Mouse (Mus musculus): ENCODE results near the gene Arl6ip5. TPM values are rescaled to one million over a fixed set of nuclear protein-coding genes. Genes with fewer than 3 reads are reported as not detected.

Gene Arl6ip5
- polyA plus RNA-seq, 1 experiment from 2014 or later = 69.1 TPM

- peaks cover 19% of the 10 kb centered on the region for H3K36me3 ChIP-seq
- no peak overlapping the region for H3K4me3 ChIP-seq
- no peaks in the 10 kb centered on the region for H3K27me3 ChIP-seq
- 33% methylated on average over 1 of the region's 1 CpGs for WGBS
- H3K4me2 ChIP-seq = no peak overlapping the region
- peaks cover 26% of the 10 kb centered on the region for H3K4me1 ChIP-seq
- no peak overlapping the region for H3K9ac ChIP-seq
- no peak overlapping the region for H3K27ac ChIP-seq
- no peak for ATAC-seq (ENCODE audit: insufficient number of reproducible peaks, insufficient read depth, low FRiP score, low TSS enrichment, low read depth)
- H3K9me3 ChIP-seq = no peaks in the 10 kb centered on the region
Observed at GRCm38 (mm10) chr6:97226083-97226491, 15.6 kb downstream of the Arl6ip5 start.

- no peak for ATAC-seq (ENCODE audit: insufficient number of reproducible peaks, insufficient read depth, low FRiP score, low TSS enrichment, low read depth)
- no peak overlapping the region for H3K4me2 ChIP-seq
- peaks cover 15% of the 10 kb centered on the region for H3K4me1 ChIP-seq
- H3K27me3 ChIP-seq = no peaks in the 10 kb centered on the region
- no peak overlapping the region for H3K9ac ChIP-seq
- no peak overlapping the region for H3K4me3 ChIP-seq
- H3K9me3 ChIP-seq = no peaks in the 10 kb centered on the region
- WGBS = 93% methylated on average over 9 of the region's 9 CpGs
- no peak overlapping the region for H3K27ac ChIP-seq
- H3K36me3 ChIP-seq = peaks cover 25% of the 10 kb centered on the region
Observed at GRCm38 (mm10) chr6:97227067-97227847, 16.8 kb downstream of the Arl6ip5 start.

- H3K27ac ChIP-seq = no peak overlapping the region
- peaks cover 4% of the 10 kb centered on the region; the same call in 1 of the 2 replicates for H3K9me3 ChIP-seq
- no peaks in the 10 kb centered on the region for H3K27me3 ChIP-seq
- no peak overlapping the region for H3K4me2 ChIP-seq
- 82% methylated on average over 7 of the region's 7 CpGs for WGBS
- peaks cover 22% of the 10 kb centered on the region for H3K36me3 ChIP-seq
- no peak for ATAC-seq (ENCODE audit: insufficient number of reproducible peaks, insufficient read depth, low FRiP score, low TSS enrichment, low read depth)
- no peak overlapping the region for H3K9ac ChIP-seq
- no peaks in the 10 kb centered on the region for H3K4me1 ChIP-seq
- no peak overlapping the region for H3K4me3 ChIP-seq
Observed at GRCm38 (mm10) chr6:97234911-97235668, 24.6 kb downstream of the Arl6ip5 start.

- WGBS = 91% methylated on average over 5 of the region's 5 CpGs
- ATAC-seq (ENCODE audit: insufficient number of reproducible peaks, insufficient read depth, low FRiP score, low TSS enrichment, low read depth) = no peak
Observed at GRCm38 (mm10) chr6:97236088-97236487, 25.6 kb downstream of the Arl6ip5 start.

GRCm38 (mm10) chr6:97239360-97239759 is 28.9 kb downstream of the Arl6ip5 start:
- Histone ChIP-seq H3K4me2 (no peak overlapping the region), H3K36me3 (0 out of 2 replicates have a peak, but pooled peaks cover 2% of the 10 kb centered on the region), H3K4me1 (no peaks in the 10 kb centered on the region), H3K4me3 (no peak overlapping the region), H3K27me3 (no peaks in the 10 kb centered on the region), H3K27ac (no peak overlapping the region), H3K9me3 (peaks cover 4% of the 10 kb centered on the region; the same call in 1 of the 2 replicates), H3K9ac (no peak overlapping the region)
- no peak for ATAC-seq (ENCODE audit: insufficient number of reproducible peaks, insufficient read depth, low FRiP score, low TSS enrichment, low read depth)
- WGBS = 87% methylated on average over 6 of the region's 6 CpGs

More at GRCm38 (mm10) chr6:97236088-97236487, 25.6 kb downstream of the Arl6ip5 start:
- H3K4me1 ChIP-seq = no peaks in the 10 kb centered on the region
- no peak overlapping the region for H3K4me2 ChIP-seq
- peaks cover 4% of the 10 kb centered on the region; the same call in 1 of the 2 replicates for H3K9me3 ChIP-seq
- H3K4me3 ChIP-seq = no peak overlapping the region
- H3K27me3 ChIP-seq = no peaks in the 10 kb centered on the region
- H3K27ac ChIP-seq = no peak overlapping the region
- H3K36me3 ChIP-seq = peaks cover 15% of the 10 kb centered on the region; the same call in 1 of the 2 replicates
- H3K9ac ChIP-seq = no peak overlapping the region

GRCm38 (mm10) chr6:97240092-97240491 is 29.6 kb downstream of the Arl6ip5 start:
- no peaks in the 10 kb centered on the region for H3K27me3 ChIP-seq
- H3K9ac ChIP-seq = no peak overlapping the region
- WGBS = 78% methylated on average over 5 of the region's 5 CpGs
- H3K4me1 ChIP-seq = no peaks in the 10 kb centered on the region
- H3K27ac ChIP-seq = no peak overlapping the region
- peaks cover 4% of the 10 kb centered on the region; the same call in 1 of the 2 replicates for H3K9me3 ChIP-seq
- no peak for ATAC-seq (ENCODE audit: insufficient number of reproducible peaks, insufficient read depth, low FRiP score, low TSS enrichment, low read depth)
- no peaks in the 10 kb centered on the region for H3K36me3 ChIP-seq
- H3K4me2 ChIP-seq = no peak overlapping the region
- H3K4me3 ChIP-seq = no peak overlapping the region

- Histone ChIP-seq H3K27ac (no peak overlapping the region), H3K9ac (no peak overlapping the region), H3K4me2 (no peak overlapping the region), H3K9me3 (peaks cover 4% of the 10 kb centered on the region; the same call in 1 of the 2 replicates), H3K4me3 (no peak overlapping the region), H3K27me3 (no peaks in the 10 kb centered on the region), H3K36me3 (no peaks in the 10 kb centered on the region), H3K4me1 (no peaks in the 10 kb centered on the region)
- ATAC-seq (ENCODE audit: insufficient number of reproducible peaks, insufficient read depth, low FRiP score, low TSS enrichment, low read depth) = no peak
- 89% methylated on average over 4 of the region's 4 CpGs for WGBS
Observed at GRCm38 (mm10) chr6:97242522-97242921, 32.0 kb downstream of the Arl6ip5 start.

- Histone ChIP-seq H3K9me3 (no peaks in the 10 kb centered on the region), H3K4me3 (no peak overlapping the region), H3K27ac (no peak overlapping the region), H3K4me1 (no peaks in the 10 kb centered on the region), H3K4me2 (no peak overlapping the region), H3K27me3 (no peaks in the 10 kb centered on the region), H3K36me3 (no peaks in the 10 kb centered on the region), H3K9ac (no peak overlapping the region)
- no peak for ATAC-seq (ENCODE audit: insufficient number of reproducible peaks, insufficient read depth, low FRiP score, low TSS enrichment, low read depth)
Observed at GRCm38 (mm10) chr6:97245200-97245599, 34.7 kb downstream of the Arl6ip5 start.

GRCm38 (mm10) chr6:97250966-97251365 is 40.5 kb downstream of the Arl6ip5 start:
- no peak for ATAC-seq (ENCODE audit: insufficient number of reproducible peaks, insufficient read depth, low FRiP score, low TSS enrichment, low read depth)
- no peak overlapping the region for H3K9ac ChIP-seq
- 48% methylated on average over 6 of the region's 6 CpGs for WGBS

GRCm38 (mm10) chr6:97252086-97252485 is 41.6 kb downstream of the Arl6ip5 start:
- no peaks in the 10 kb centered on the region for H3K4me1 ChIP-seq
- H3K36me3 ChIP-seq = no peaks in the 10 kb centered on the region
- no peaks in the 10 kb centered on the region for H3K9me3 ChIP-seq
- no peak overlapping the region for H3K4me3 ChIP-seq
- WGBS = 61% methylated on average over 5 of the region's 5 CpGs
- H3K9ac ChIP-seq = no peak overlapping the region
- H3K4me2 ChIP-seq = no peak overlapping the region
- 0 out of 2 replicates have a peak, but pooled peaks cover 3% of the 10 kb centered on the region for H3K27me3 ChIP-seq
- no peak for ATAC-seq (ENCODE audit: insufficient number of reproducible peaks, insufficient read depth, low FRiP score, low TSS enrichment, low read depth)
- H3K27ac ChIP-seq = no peak overlapping the region

More at GRCm38 (mm10) chr6:97250966-97251365, 40.5 kb downstream of the Arl6ip5 start:
- Histone ChIP-seq H3K4me2 (no peak overlapping the region), H3K36me3 (no peaks in the 10 kb centered on the region), H3K9me3 (no peaks in the 10 kb centered on the region), H3K27ac (no peak overlapping the region), H3K4me1 (no peaks in the 10 kb centered on the region), H3K27me3 (no peaks in the 10 kb centered on the region), H3K4me3 (no peak overlapping the region)

GRCm38 (mm10) chr6:97252711-97253221 is 42.3 kb downstream of the Arl6ip5 start, which contains the start of gene Lmod3:
Gene Lmod3, minus strand, starts transcription at chr6:97252759.
- Histone ChIP-seq H3K27me3 (0 out of 2 replicates have a peak, but pooled peaks cover 3% of the 10 kb centered on the region), H3K27ac (no peak within 1 kb of the TSS), H3K4me2 (no peak within 1 kb of the TSS), H3K4me3 (no peak within 1 kb of the TSS), H3K9ac (no peak within 1 kb of the TSS), H3K4me1 (no peaks in the 10 kb centered on the region), H3K9me3 (no peaks in the 10 kb centered on the region), H3K36me3 (no peaks in the 10 kb centered on the region)
- ATAC-seq (ENCODE audit: insufficient number of reproducible peaks, insufficient read depth, low FRiP score, low TSS enrichment, low read depth) = no peak
- 30% methylated on average over 9 of the region's 9 CpGs for WGBS

All from embryonic facial prominence, embryonic 13.5 days (tissue).